Mouse (Mus musculus): ENCODE data around the gene Thnsl2. TPM values are rescaled to one million over a fixed set of nuclear protein-coding genes. Genes with fewer than 3 reads are reported as not detected.
A peak's percentile ranks its signal among the peaks of the same experiment; 100 is the strongest.

Thnsl2 gene
- polyA plus RNA-seq, 1 experiment from 2014 or later = 4.0 TPM

- WGBS = 69% methylated on average over 3 of the region's 3 CpGs
- H3K9me3 ChIP-seq (replicated peaks; ENCODE audit: control insufficient read depth, low read length, poor library complexity, severe bottlenecking) = no peaks in the 10 kb centered on the region
- H3K4me1 ChIP-seq (ENCODE audit: control insufficient read depth, insufficient read depth, low read length) = peaks cover 8% of the 10 kb centered on the region; the same call in 1 of the 2 replicates
- no peak for ATAC-seq
- no peaks in the 10 kb centered on the region for H3K36me3 ChIP-seq (ENCODE audit: control insufficient read depth, insufficient read depth, low read length)
- no peak overlapping the region for H3K4me3 ChIP-seq (ENCODE audit: low read depth, low read length)
- no peak overlapping the region for H3K9ac ChIP-seq (ENCODE audit: low read depth, low read length)
- H3K27me3 ChIP-seq (ENCODE audit: control insufficient read depth, insufficient read depth, low read depth, low read length) = no peaks in the 10 kb centered on the region
- no peak overlapping the region for H3K27ac ChIP-seq (ENCODE audit: low read length)
- H3K4me2 ChIP-seq (ENCODE audit: low read length) = no peak overlapping the region
Measured at GRCm38 (mm10) chr6:71145288-71145989, 1.2 kb upstream of the Thnsl2 start.

- H3K27me3 ChIP-seq (ENCODE audit: control insufficient read depth, insufficient read depth, low read depth, low read length) = no peaks in the 10 kb centered on the region
- no peaks in the 10 kb centered on the region for H3K36me3 ChIP-seq (ENCODE audit: control insufficient read depth, insufficient read depth, low read length)
- peak overlapping the region; percentile 83 for H3K9ac ChIP-seq (ENCODE audit: low read depth, low read length)
- H3K4me2 ChIP-seq (ENCODE audit: low read length) = peak overlapping the region; percentile 87
- peak; percentile 29 for ATAC-seq
- H3K27ac ChIP-seq (ENCODE audit: low read length) = peak overlapping the region; percentile 74
- no peaks in the 10 kb centered on the region for H3K9me3 ChIP-seq (replicated peaks; ENCODE audit: control insufficient read depth, low read length, poor library complexity, severe bottlenecking)
- 2% methylated on average over 19 of the region's 19 CpGs for WGBS
- peak overlapping the region; percentile 68 for H3K4me3 ChIP-seq (ENCODE audit: low read depth, low read length)
- H3K4me1 ChIP-seq (ENCODE audit: control insufficient read depth, insufficient read depth, low read length) = peaks cover 8% of the 10 kb centered on the region; the same call in 1 of the 2 replicates
Measured at GRCm38 (mm10) chr6:71143154-71143893, 915 bp downstream of the Thnsl2 start.

- no peak for ATAC-seq
- H3K36me3 ChIP-seq (ENCODE audit: control insufficient read depth, insufficient read depth, low read length) = no peaks in the 10 kb centered on the region
- 89% methylated on average over 3 of the region's 3 CpGs for WGBS
- no peaks in the 10 kb centered on the region for H3K4me1 ChIP-seq (ENCODE audit: control insufficient read depth, insufficient read depth, low read length)
- H3K27ac ChIP-seq (ENCODE audit: low read length) = no peak overlapping the region
- H3K4me3 ChIP-seq (ENCODE audit: low read depth, low read length) = no peak overlapping the region
- H3K9me3 ChIP-seq (replicated peaks; ENCODE audit: control insufficient read depth, low read length, poor library complexity, severe bottlenecking) = no peaks in the 10 kb centered on the region
- H3K9ac ChIP-seq (ENCODE audit: low read depth, low read length) = no peak overlapping the region
- H3K4me2 ChIP-seq (ENCODE audit: low read length) = no peak overlapping the region
- H3K27me3 ChIP-seq (ENCODE audit: control insufficient read depth, insufficient read depth, low read depth, low read length) = no peaks in the 10 kb centered on the region
Measured at GRCm38 (mm10) chr6:71135031-71135430, 9.2 kb downstream of the Thnsl2 start.

GRCm38 (mm10) chr6:71133559-71133958 is 10.7 kb downstream of the Thnsl2 start:
- 81% methylated on average over 11 of the region's 11 CpGs for WGBS

GRCm38 (mm10) chr6:71131038-71131437 is 13.2 kb downstream of the Thnsl2 start:
- Histone ChIP-seq H3K4me2 (ENCODE audit: low read length) (no peak overlapping the region), H3K4me3 (ENCODE audit: low read depth, low read length) (no peak overlapping the region), H3K4me1 (ENCODE audit: control insufficient read depth, insufficient read depth, low read length) (no peaks in the 10 kb centered on the region), H3K9me3 (replicated peaks; ENCODE audit: control insufficient read depth, low read length, poor library complexity, severe bottlenecking) (no peaks in the 10 kb centered on the region), H3K36me3 (ENCODE audit: control insufficient read depth, insufficient read depth, low read length) (no peaks in the 10 kb centered on the region), H3K27me3 (ENCODE audit: control insufficient read depth, insufficient read depth, low read depth, low read length) (no peaks in the 10 kb centered on the region), H3K27ac (ENCODE audit: low read length) (no peak overlapping the region), H3K9ac (ENCODE audit: low read depth, low read length) (no peak overlapping the region)
- no peak for ATAC-seq

More at GRCm38 (mm10) chr6:71133559-71133958, 10.7 kb downstream of the Thnsl2 start:
- Histone ChIP-seq H3K4me1 (ENCODE audit: control insufficient read depth, insufficient read depth, low read length) (no peaks in the 10 kb centered on the region), H3K9ac (ENCODE audit: low read depth, low read length) (no peak overlapping the region), H3K36me3 (ENCODE audit: control insufficient read depth, insufficient read depth, low read length) (no peaks in the 10 kb centered on the region), H3K4me2 (ENCODE audit: low read length) (no peak overlapping the region), H3K9me3 (replicated peaks; ENCODE audit: control insufficient read depth, low read length, poor library complexity, severe bottlenecking) (no peaks in the 10 kb centered on the region), H3K4me3 (ENCODE audit: low read depth, low read length) (no peak overlapping the region), H3K27me3 (ENCODE audit: control insufficient read depth, insufficient read depth, low read depth, low read length) (no peaks in the 10 kb centered on the region), H3K27ac (ENCODE audit: low read length) (no peak overlapping the region)
- no peak for ATAC-seq

GRCm38 (mm10) chr6:71130269-71130668 is 14.0 kb downstream of the Thnsl2 start:
- Histone ChIP-seq H3K36me3 (ENCODE audit: control insufficient read depth, insufficient read depth, low read length) (no peaks in the 10 kb centered on the region), H3K9ac (ENCODE audit: low read depth, low read length) (no peak overlapping the region), H3K4me2 (ENCODE audit: low read length) (no peak overlapping the region), H3K4me3 (ENCODE audit: low read depth, low read length) (no peak overlapping the region), H3K27ac (ENCODE audit: low read length) (no peak overlapping the region), H3K27me3 (ENCODE audit: control insufficient read depth, insufficient read depth, low read depth, low read length) (no peaks in the 10 kb centered on the region), H3K4me1 (ENCODE audit: control insufficient read depth, insufficient read depth, low read length) (no peaks in the 10 kb centered on the region), H3K9me3 (replicated peaks; ENCODE audit: control insufficient read depth, low read length, poor library complexity, severe bottlenecking) (no peaks in the 10 kb centered on the region)
- 85% methylated on average over 1 of the region's 1 CpGs for WGBS
- no peak for ATAC-seq

- Histone ChIP-seq H3K4me1 (ENCODE audit: control insufficient read depth, insufficient read depth, low read length) (no peaks in the 10 kb centered on the region), H3K36me3 (ENCODE audit: control insufficient read depth, insufficient read depth, low read length) (no peaks in the 10 kb centered on the region), H3K4me3 (ENCODE audit: low read depth, low read length) (no peak overlapping the region), H3K4me2 (ENCODE audit: low read length) (no peak overlapping the region), H3K9me3 (replicated peaks; ENCODE audit: control insufficient read depth, low read length, poor library complexity, severe bottlenecking) (no peaks in the 10 kb centered on the region), H3K9ac (ENCODE audit: low read depth, low read length) (no peak overlapping the region), H3K27ac (ENCODE audit: low read length) (no peak overlapping the region), H3K27me3 (ENCODE audit: control insufficient read depth, insufficient read depth, low read depth, low read length) (no peaks in the 10 kb centered on the region)
- 41% methylated on average over 4 of the region's 4 CpGs for WGBS
- no peak for ATAC-seq
Measured at GRCm38 (mm10) chr6:71129071-71129470, 15.2 kb downstream of the Thnsl2 start.

- Histone ChIP-seq H3K4me2 (ENCODE audit: low read length) (no peak overlapping the region), H3K9me3 (replicated peaks; ENCODE audit: control insufficient read depth, low read length, poor library complexity, severe bottlenecking) (no peaks in the 10 kb centered on the region), H3K4me3 (ENCODE audit: low read depth, low read length) (no peak overlapping the region), H3K36me3 (ENCODE audit: control insufficient read depth, insufficient read depth, low read length) (no peaks in the 10 kb centered on the region), H3K4me1 (ENCODE audit: control insufficient read depth, insufficient read depth, low read length) (no peaks in the 10 kb centered on the region), H3K27ac (ENCODE audit: low read length) (no peak overlapping the region), H3K27me3 (ENCODE audit: control insufficient read depth, insufficient read depth, low read depth, low read length) (no peaks in the 10 kb centered on the region), H3K9ac (ENCODE audit: low read depth, low read length) (no peak overlapping the region)
- 80% methylated on average over 3 of the region's 3 CpGs for WGBS
- ATAC-seq = no peak
Measured at GRCm38 (mm10) chr6:71126290-71126689, 17.9 kb downstream of the Thnsl2 start.

Measured in midbrain, embryonic 16.5 days (tissue).